Comparison of ENCODE assay signal across 19 mouse cellular contexts in genomic region chr8:61302029-61302368, GRCm38 (mm10).
DNase-seq lines count a peak whose midpoint lies in the region; ATAC-seq and TF ChIP-seq lines count a peak whose summit lies in the region.
"Had no signal": no experiment of that assay in that cellular context is flagged by ENCODE, and none has a peak within 500 bp of the region (broad histone marks: within the 10 kb centered on the region; RNA-seq: fewer than 3 reads in every experiment).

No protein-coding gene starts in this region.

- DNase-seq in kidney, adult 2 months, result peak; percentile 32
- no peak for DNase-seq in kidney, postnatal 10 days
- DNase-seq in Patski (ENCODE audit: low read depth, low spot score) (peak; percentile 42), liver (no peak)
- no peak for DNase-seq in limb, embryonic 10.5 days (ENCODE audit: low spot score)
- DNase-seq in spleen, postnatal 10 days (ENCODE audit: low spot score in 2 of 2), result no peak
- no peak for DNase-seq in cerebellum, adult 2 months
- DNase-seq: B cell, adult 2 months; cerebellum, postnatal 25 days; gastrocnemius, postnatal 25 days; heart, postnatal 14 days; right cerebral cortex, postnatal 14 days; thymus, postnatal 4 days had no signal

- peak; percentile 76 for ATAC-seq in Patski
- no peak for ATAC-seq in forebrain, embryonic 12.5 days (ENCODE audit: low FRiP score)
- ATAC-seq: intestine, embryonic 15.5 days; liver, embryonic 12.5 days had no signal

- WGBS in kidney, adult 2 months, result 53% methylated on average over 5 of the region's 5 CpGs
- 51% methylated on average over 5 of the region's 5 CpGs for WGBS in forebrain, embryonic 12.5 days
- WGBS in limb, embryonic 10.5 days, result 78% methylated on average over 5 of the region's 5 CpGs
- WGBS in cerebellum, adult 2 months, result 70% methylated on average over 5 of the region's 5 CpGs

- no peaks in the 10 kb centered on the region for H3K9me3 ChIP-seq in forebrain, embryonic 12.5 days
- no peaks in the 10 kb centered on the region for H3K9me3 ChIP-seq in limb, embryonic 10.5 days (replicated peaks)
- H3K9me3 ChIP-seq: heart, embryonic 10.5 days; intestine, embryonic 15.5 days; liver, embryonic 12.5 days; lung, embryonic 15.5 days had no signal

- TF ChIP-seq POLR2A in kidney, adult 2 months (IDR thresholded peaks at IDR 0.05; ENCODE audit: low read depth, low read length), result no peak
- TF ChIP-seq POLR2A in cerebellum, adult 2 months (IDR thresholded peaks at IDR 0.05; ENCODE audit: borderline replicate concordance, insufficient read depth, low read length), result no peak

- no peak overlapping the region for H3K4me2 ChIP-seq in forebrain, embryonic 12.5 days
- H3K4me2 ChIP-seq: intestine, embryonic 15.5 days; liver, embryonic 12.5 days; lung, embryonic 15.5 days had no signal

- no peaks in the 10 kb centered on the region for H3K27me3 ChIP-seq in kidney, adult 2 months (replicated peaks; ENCODE audit: control insufficient read depth, insufficient read depth, low read length)
- no peaks in the 10 kb centered on the region for H3K27me3 ChIP-seq in Patski
- no peaks in the 10 kb centered on the region for H3K27me3 ChIP-seq in forebrain, embryonic 12.5 days
- H3K27me3 ChIP-seq in limb, embryonic 10.5 days (ENCODE audit: low read depth, poor library complexity, severe bottlenecking), result no peaks in the 10 kb centered on the region
- H3K27me3 ChIP-seq in cerebellum, adult 2 months (ENCODE audit: control insufficient read depth, insufficient read depth, low read length), result no peaks in the 10 kb centered on the region
- H3K27me3 ChIP-seq: intestine, embryonic 15.5 days; liver, embryonic 12.5 days; lung, embryonic 15.5 days; megakaryocyte, embryonic 14.5 days had no signal

- H3K27ac ChIP-seq in kidney, adult 2 months (ENCODE audit: insufficient read depth, low read depth, low read length), result 0 out of 2 replicates have a peak overlapping the region, but pooled peaks have one; percentile 28
- H3K27ac ChIP-seq in forebrain, embryonic 12.5 days, result peak overlapping the region; percentile 19; the same call in 1 of the 2 replicates
- H3K27ac ChIP-seq in limb, embryonic 10.5 days, result peak overlapping the region; percentile 32; the same call in 1 of the 2 replicates
- H3K27ac ChIP-seq in cerebellum, adult 2 months (ENCODE audit: insufficient read depth, low read length), result no peak overlapping the region
- H3K27ac ChIP-seq: heart, embryonic 10.5 days; intestine, embryonic 15.5 days; liver, embryonic 12.5 days; lung, embryonic 15.5 days had no signal

- no peak for TF ChIP-seq CTCF in kidney, adult 2 months (conservative IDR thresholded peaks at IDR 0.05; ENCODE audit: insufficient read depth, insufficient read length, low read depth, low read length)
- no peak for TF ChIP-seq CTCF in Patski (IDR thresholded peaks at IDR 0.05)
- TF ChIP-seq CTCF in cerebellum, adult 2 months (IDR thresholded peaks at IDR 0.05; ENCODE audit: borderline replicate concordance, insufficient read depth, low read depth, low read length), result no peak

- CTCF ChIA-PET in Patski (lab: Charles Lee), result interaction anchor here (1.3 kb wide), 1 partner anchor 10 kb away, joined by 5 read pairs; no protein-coding TSS in a partner anchor

- no peaks in the 10 kb centered on the region for H3K36me3 ChIP-seq in kidney, adult 2 months (ENCODE audit: control insufficient read depth, insufficient read depth, low read length)
- H3K36me3 ChIP-seq in forebrain, embryonic 12.5 days (replicated peaks), result no peaks in the 10 kb centered on the region
- no peaks in the 10 kb centered on the region for H3K36me3 ChIP-seq in limb, embryonic 10.5 days
- H3K36me3 ChIP-seq: heart, embryonic 10.5 days; intestine, embryonic 15.5 days; liver, embryonic 12.5 days; lung, embryonic 15.5 days had no signal

- no peak overlapping the region for H3K9ac ChIP-seq in forebrain, embryonic 12.5 days
- H3K9ac ChIP-seq: intestine, embryonic 15.5 days; liver, embryonic 12.5 days; lung, embryonic 15.5 days had no signal

- POLR2A ChIA-PET in Patski (lab: Charles Lee), result interaction anchor here (1.1 kb wide), 1 partner anchor 12 kb away, joined by 3 read pairs; no protein-coding TSS in a partner anchor

- in situ Hi-C loops in Patski (cut with MboI; ENCODE audit: low pct_unique_long_range_greater_than_20kb), result no loop called here

- H3K4me1 ChIP-seq in kidney, adult 2 months (ENCODE audit: control insufficient read depth, insufficient read depth, low read length), result peaks cover 8% of the 10 kb centered on the region; the same call in 1 of the 2 replicates
- H3K4me1 ChIP-seq in forebrain, embryonic 12.5 days, result peaks cover 21% of the 10 kb centered on the region
- H3K4me1 ChIP-seq in limb, embryonic 10.5 days, result peaks cover 9% of the 10 kb centered on the region
- no peaks in the 10 kb centered on the region for H3K4me1 ChIP-seq in cerebellum, adult 2 months (ENCODE audit: control insufficient read depth, insufficient read depth, low read length)
- H3K4me1 ChIP-seq: heart, embryonic 10.5 days; intestine, embryonic 15.5 days; megakaryocyte, embryonic 14.5 days had no signal

- no peak overlapping the region for H3K4me3 ChIP-seq in kidney, adult 2 months (ENCODE audit: insufficient read depth, low read depth, low read length)
- H3K4me3 ChIP-seq in forebrain, embryonic 12.5 days (replicated peaks), result no peak overlapping the region
- no peak overlapping the region for H3K4me3 ChIP-seq in limb, embryonic 10.5 days
- H3K4me3 ChIP-seq in cerebellum, adult 2 months (replicated peaks; ENCODE audit: insufficient read depth, low read depth, low read length), result no peak overlapping the region
- H3K4me3 ChIP-seq: heart, embryonic 10.5 days; intestine, embryonic 15.5 days; liver, embryonic 12.5 days; lung, embryonic 15.5 days; megakaryocyte, embryonic 14.5 days had no signal

Comparison
In these comparisons a context has a peak if more than half of its experiments do, and no peak if none do; other contexts are left out.
1. DNase-seq: peak in kidney, adult 2 months (single experiment) and Patski (single experiment); none in kidney, postnatal 10 days (single experiment), limb, embryonic 10.5 days (single experiment), spleen, postnatal 10 days (0 of 2), liver (single experiment) and cerebellum, adult 2 months (0 of 2).